Mouse (Mus musculus) limb, embryonic 12.5 days (tissue): ENCODE data around the gene Rflna. TPM values are rescaled to one million over a fixed set of nuclear protein-coding genes. Genes with fewer than 3 reads are reported as not detected.

Experiments
- ATAC-seq: fragments of 200-750 bp; cut with Nextera tagmentation; 2 replicates; pipeline ENCODE4 v1.8.0; 2017; ENCODE audit warnings: low read depth, moderate TSS enrichment; ENCODE audit not compliant: insufficient number of reproducible peaks, insufficient read depth, low FRiP score, low TSS enrichment
- H3K27ac ChIP-seq: fragments of 300-500 bp; sonication (generic); 2 replicates; pipeline ENCODE4 v1.5.1; 2016; ENCODE audit warnings: mild to moderate bottlenecking, moderate library complexity
- H3K27me3 ChIP-seq: fragments of 300-500 bp; sonication (generic); 2 replicates; pipeline ENCODE4 v1.6.1; 2016; ENCODE audit warnings: mild to moderate bottlenecking, moderate library complexity
- H3K36me3 ChIP-seq: fragments of 300-500 bp; sonication (generic); 2 replicates; pipeline ENCODE4 v1.6.1; 2016; ENCODE audit warnings: mild to moderate bottlenecking, moderate library complexity
- H3K4me1 ChIP-seq: fragments of 300-500 bp; sonication (generic); replicated peaks from 2 replicates; pipeline ENCODE4 v1.6.1; 2016
- H3K4me2 ChIP-seq: fragments of 300-500 bp; sonication (generic); 2 replicates; pipeline ENCODE4 v1.6.1; 2016; ENCODE audit warnings: mild to moderate bottlenecking, moderate library complexity
- H3K4me3 ChIP-seq: fragments of 300-500 bp; sonication (generic); replicated peaks from 2 replicates; pipeline ENCODE4 v1.5.1; 2016; ENCODE audit warnings: mild to moderate bottlenecking
- H3K9ac ChIP-seq: fragments of 300-500 bp; sonication (generic); replicated peaks from 2 replicates; pipeline ENCODE4 v1.6.1; 2016; ENCODE audit warnings: mild to moderate bottlenecking, moderate library complexity
- H3K9me3 ChIP-seq: fragments of 300-500 bp; sonication (generic); 2 replicates; pipeline ENCODE4 v1.6.1; 2016; ENCODE audit warnings: mild to moderate bottlenecking, moderate library complexity
- WGBS: fragments of 180-500 bp; shearing (Covaris S2); methylation state at CpG from one replicate; pipeline ENCODE4 v1.1.7; 2016; 5-methylcytosine and 5-hydroxymethylcytosine counted together
- polyA plus RNA-seq: library from polyadenylated mRNA; unstranded; fragments of >200 nt; fragmentation: Nextera tagmentation; extraction: Ambion mirVana; gene quantifications from 2 replicates; pipeline ENCODE4 v1.2.1, GENCODE M21; 2016

The Rflna gene
- polyA plus RNA-seq = 28.6 and 33.0 TPM in 2 replicates

GRCm38 (mm10) chr5:125002969-125003872 lies at the start of gene Rflna:
Gene Rflna, plus strand, starts transcription at chr5:125003221.
- peaks cover 68% of the 10 kb centered on the region for H3K4me1 ChIP-seq

GRCm38 (mm10) chr5:124954404-124955305 lies 48.4 kb upstream of the Rflna start:
- H3K27me3 ChIP-seq = no peaks in the 10 kb centered on the region
- H3K9ac ChIP-seq = no peak overlapping the region
- 56% methylated on average over 8 of the region's 8 CpGs for WGBS
- 0 out of 2 replicates have a peak overlapping the region, but pooled peaks have one; percentile 31 for H3K27ac ChIP-seq
- no peak for ATAC-seq
- H3K9me3 ChIP-seq = peaks cover 6% of the 10 kb centered on the region; the same call in 1 of the 2 replicates
- H3K4me3 ChIP-seq = no peak overlapping the region
- peaks cover 15% of the 10 kb centered on the region for H3K4me1 ChIP-seq
- H3K36me3 ChIP-seq = no peaks in the 10 kb centered on the region
- no peak overlapping the region for H3K4me2 ChIP-seq

More at GRCm38 (mm10) chr5:125002969-125003872, at the start of gene Rflna:
- peak within 1 kb of the TSS; percentile 12; the same call in 1 of the 2 replicates for H3K27ac ChIP-seq
- 2% methylated on average over 40 of the region's 41 CpGs for WGBS
- peak within 1 kb of the TSS; percentile 67 for H3K4me2 ChIP-seq
- peak within 1 kb of the TSS; percentile 68 for H3K9ac ChIP-seq
- H3K27me3 ChIP-seq = peaks cover 39% of the 10 kb centered on the region
- no peaks in the 10 kb centered on the region for H3K9me3 ChIP-seq
- H3K4me3 ChIP-seq = peak within 1 kb of the TSS; percentile 50
- ATAC-seq = peak; percentile 47
- no peaks in the 10 kb centered on the region for H3K36me3 ChIP-seq

- Histone ChIP-seq H3K27me3 (no peaks in the 10 kb centered on the region), H3K4me1 (peaks cover 20% of the 10 kb centered on the region), H3K9ac (no peak overlapping the region), H3K4me3 (no peak overlapping the region), H3K27ac (no peak overlapping the region), H3K9me3 (peaks cover 6% of the 10 kb centered on the region; the same call in 1 of the 2 replicates), H3K4me2 (no peak overlapping the region), H3K36me3 (no peaks in the 10 kb centered on the region)
- 78% methylated on average over 5 of the region's 5 CpGs for WGBS
- ATAC-seq = no peak
These were observed 45.5 kb upstream of the Rflna start for GRCm38 (mm10) chr5:124957491-124957890.

GRCm38 (mm10) chr5:124959099-124959498 lies 43.9 kb upstream of the Rflna start:
- WGBS = 96% methylated on average over 4 of the region's 4 CpGs
- no peak overlapping the region for H3K27ac ChIP-seq
- no peak overlapping the region for H3K4me2 ChIP-seq
- no peak overlapping the region for H3K9ac ChIP-seq
- no peak overlapping the region for H3K4me3 ChIP-seq
- ATAC-seq = no peak
- H3K4me1 ChIP-seq = peaks cover 30% of the 10 kb centered on the region
- no peaks in the 10 kb centered on the region for H3K27me3 ChIP-seq
- H3K36me3 ChIP-seq = no peaks in the 10 kb centered on the region
- H3K9me3 ChIP-seq = peaks cover 6% of the 10 kb centered on the region; the same call in 1 of the 2 replicates

- Histone ChIP-seq H3K4me2 (peak overlapping the region; percentile 17), H3K9ac (peak overlapping the region; percentile 44; the same call in 1 of the 2 replicates), H3K4me1 (peaks cover 30% of the 10 kb centered on the region), H3K36me3 (no peaks in the 10 kb centered on the region), H3K27ac (peak overlapping the region; percentile 78), H3K27me3 (no peaks in the 10 kb centered on the region), H3K9me3 (peaks cover 6% of the 10 kb centered on the region; the same call in 1 of the 2 replicates), H3K4me3 (no peak overlapping the region)
- WGBS = 30% methylated on average over 18 of the region's 18 CpGs
- ATAC-seq = no peak
These were observed 42.7 kb upstream of the Rflna start for GRCm38 (mm10) chr5:124960131-124960901.

GRCm38 (mm10) chr5:124961433-124961832 lies 41.6 kb upstream of the Rflna start:
- Histone ChIP-seq H3K4me1 (peaks cover 30% of the 10 kb centered on the region), H3K4me3 (no peak overlapping the region), H3K36me3 (no peaks in the 10 kb centered on the region), H3K9me3 (peaks cover 6% of the 10 kb centered on the region; the same call in 1 of the 2 replicates), H3K27ac (no peak overlapping the region; the same call in 1 of the 2 replicates), H3K9ac (no peak overlapping the region), H3K4me2 (no peak overlapping the region), H3K27me3 (no peaks in the 10 kb centered on the region)
- ATAC-seq = no peak
- WGBS = 91% methylated on average over 8 of the region's 8 CpGs

- no peak overlapping the region for H3K4me2 ChIP-seq
- H3K36me3 ChIP-seq = no peaks in the 10 kb centered on the region
- H3K9me3 ChIP-seq = peaks cover 6% of the 10 kb centered on the region; the same call in 1 of the 2 replicates
- no peak for ATAC-seq
- no peaks in the 10 kb centered on the region for H3K27me3 ChIP-seq
- H3K9ac ChIP-seq = no peak overlapping the region
- H3K4me1 ChIP-seq = peaks cover 39% of the 10 kb centered on the region
- 67% methylated on average over 7 of the region's 7 CpGs for WGBS
- H3K4me3 ChIP-seq = no peak overlapping the region
- peak overlapping the region; percentile 94 for H3K27ac ChIP-seq
These were observed 40.3 kb upstream of the Rflna start for GRCm38 (mm10) chr5:124962761-124963160.

- Histone ChIP-seq H3K4me2 (peak overlapping the region; percentile 26), H3K9me3 (peaks cover 3% of the 10 kb centered on the region; the same call in 1 of the 2 replicates), H3K27me3 (no peaks in the 10 kb centered on the region), H3K27ac (peak overlapping the region; percentile 94), H3K4me1 (peaks cover 39% of the 10 kb centered on the region), H3K36me3 (no peaks in the 10 kb centered on the region), H3K9ac (0 out of 2 replicates have a peak overlapping the region, but pooled peaks have one; percentile 9), H3K4me3 (no peak overlapping the region)
- ATAC-seq = peak; percentile 55; the same call in 1 of the 2 replicates
- WGBS = 57% methylated on average over 22 of the region's 22 CpGs
These were observed 39.0 kb upstream of the Rflna start for GRCm38 (mm10) chr5:124963806-124964672.

GRCm38 (mm10) chr5:124966622-124967332 lies 36.2 kb upstream of the Rflna start:
- peaks cover 43% of the 10 kb centered on the region for H3K4me1 ChIP-seq
- no peak overlapping the region for H3K9ac ChIP-seq
- no peak for ATAC-seq

More at GRCm38 (mm10) chr5:124966622-124967332, 36.2 kb upstream of the Rflna start:
- Histone ChIP-seq H3K4me2 (no peak overlapping the region), H3K4me3 (no peak overlapping the region), H3K36me3 (no peaks in the 10 kb centered on the region), H3K9me3 (no peaks in the 10 kb centered on the region), H3K27me3 (no peaks in the 10 kb centered on the region), H3K27ac (peak overlapping the region; percentile 78)
- 73% methylated on average over 14 of the region's 14 CpGs for WGBS
